Mouse (Mus musculus) bone marrow, adult 2 months (tissue): ENCODE measurements around the gene Shtn1.

Experiments used
- CTCF ChIP-seq: fragments of 200-500 bp; IDR thresholded peaks from 2 replicates; pipeline ENCODE4 v1.5.1; 2011; ENCODE audit warnings: low read length, control low read depth; ENCODE audit not compliant: control insufficient read depth, insufficient read depth
- POLR2A ChIP-seq: fragments of 200-500 bp; IDR thresholded peaks from 2 replicates; pipeline ENCODE4 v1.6.1; 2011; ENCODE audit warnings: low read depth, mild to moderate bottlenecking, control low read depth, low read length, borderline replicate concordance; ENCODE audit not compliant: control insufficient read depth

GRCm38 (mm10) chr19:59006577-59007340, 69.1 kb downstream of the Shtn1 start:
- TF ChIP-seq CTCF, result no peak
- no peak for TF ChIP-seq POLR2A
